Mouse (Mus musculus) liver, embryonic 14.5 days (tissue): ENCODE results near the gene Lrrc46.

ENCODE experiments used
- CTCF ChIP-seq: IDR thresholded peaks from 2 replicates; pipeline ENCODE4 v1.5.1; 2016; ENCODE audit warnings: antibody characterized with exemption, low read depth, control low read depth
- EP300 ChIP-seq: IDR thresholded peaks from 2 replicates; pipeline ENCODE4 v1.6.1; 2016; ENCODE audit warnings: antibody characterized with exemption, low read depth

DNA sequence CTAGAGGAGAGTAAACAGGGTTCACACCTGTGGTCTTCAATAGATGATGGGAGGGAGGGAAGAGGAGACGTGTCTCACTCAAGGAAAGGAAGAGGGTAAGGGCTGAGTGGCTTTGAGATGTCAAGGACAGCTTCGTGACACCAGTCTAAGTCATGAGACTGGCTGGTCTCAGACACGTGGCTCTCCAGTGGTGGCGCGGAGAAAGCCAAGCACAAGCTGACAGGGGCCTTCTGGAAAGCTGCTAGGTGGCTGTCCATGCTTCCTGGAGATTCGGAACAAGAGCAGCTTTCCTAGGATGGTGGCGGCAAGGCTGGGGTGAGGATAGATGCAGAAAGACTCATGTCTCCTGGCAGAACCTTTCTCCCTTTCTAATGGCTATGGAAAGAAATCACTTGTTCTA lies 2.3 kb downstream of the Lrrc46 start:
- TF ChIP-seq CTCF (no peak), EP300 (no peak)
